Mouse (Mus musculus) heart, adult 11 months (tissue): ENCODE data around the gene Tbcel.
A peak's percentile ranks its signal among the peaks of the same experiment; 100 is the strongest.

Experiments
- DNase-seq: peaks from one replicate; pipeline ENCODE4 v3.0.0; 2022

Gene Tbcel

GRCm38 (mm10) chr9:42482944-42483343, 24.7 kb downstream of the Tbcel start:
- peak; percentile 24 for DNase-seq

- DNase-seq: peak; percentile 44
Observed at GRCm38 (mm10) chr9:42476166-42476565, 31.4 kb downstream of the Tbcel start.

- no peak for DNase-seq
Observed at GRCm38 (mm10) chr9:42474244-42474643, 33.4 kb downstream of the Tbcel start.

- peak; percentile 99 for DNase-seq
Observed at GRCm38 (mm10) chr9:42471921-42472747, 35.5 kb downstream of the Tbcel start.

GRCm38 (mm10) chr9:42471214-42471613, 36.4 kb downstream of the Tbcel start:
- DNase-seq: peak; percentile 98

- DNase-seq: peak; percentile 22
Observed at GRCm38 (mm10) chr9:42469323-42469722, 38.3 kb downstream of the Tbcel start.

- peak; percentile 74 for DNase-seq
Observed at GRCm38 (mm10) chr9:42468360-42468759, 39.2 kb downstream of the Tbcel start.

- DNase-seq: peak; percentile 64
Observed at GRCm38 (mm10) chr9:42467116-42467815, 40.3 kb downstream of the Tbcel start.

- peak; percentile 88 for DNase-seq
Observed at GRCm38 (mm10) chr9:42465661-42466091, 41.9 kb downstream of the Tbcel start.

GRCm38 (mm10) chr9:42464181-42464580, 43.4 kb downstream of the Tbcel start:
- DNase-seq: peak; percentile 58

- peak; percentile 95 for DNase-seq
Observed at GRCm38 (mm10) chr9:42463220-42463989, 44.2 kb downstream of the Tbcel start.

GRCm38 (mm10) chr9:42462585-42463219, 44.9 kb downstream of the Tbcel start:
- peak; percentile 82 for DNase-seq

GRCm38 (mm10) chr9:42461390-42462108, 46.1 kb downstream of the Tbcel start:
- peak; percentile 94 for DNase-seq

GRCm38 (mm10) chr9:42460353-42460752, 47.3 kb downstream of the Tbcel start:
- no peak for DNase-seq

GRCm38 (mm10) chr9:42459736-42460135, 47.9 kb downstream of the Tbcel start:
- DNase-seq: peak; percentile 89

- DNase-seq: peak; percentile 84
Observed at GRCm38 (mm10) chr9:42458741-42459515, 48.7 kb downstream of the Tbcel start.

- DNase-seq: peak; percentile 81
Observed at GRCm38 (mm10) chr9:42457501-42457900, 50.1 kb downstream of the Tbcel start.

GRCm38 (mm10) chr9:42454364-42454763, 53.2 kb downstream of the Tbcel start:
- no peak for DNase-seq

- DNase-seq: no peak
Observed at GRCm38 (mm10) chr9:42449043-42449442, 58.6 kb downstream of the Tbcel start.

- DNase-seq: no peak
Observed at GRCm38 (mm10) chr9:42442100-42442499, 65.5 kb downstream of the Tbcel start.

- DNase-seq: no peak
Observed at GRCm38 (mm10) chr9:42441234-42441633, 66.4 kb downstream of the Tbcel start.
